Mouse (Mus musculus) forebrain, embryonic 14.5 days (tissue): ENCODE measurements around the gene Gsdma3. TPM values are rescaled to one million over a fixed set of nuclear protein-coding genes. Genes with fewer than 3 reads are reported as not detected.

Source experiments
- ATAC-seq: fragments of 200-750 bp; cut with Nextera tagmentation; 2 replicates; pipeline ENCODE4 v1.8.0; 2017; ENCODE audit warnings: mild to moderate bottlenecking, moderate library complexity
- DNase-seq: peaks from one replicate; pipeline ENCODE4 v3.0.0-alpha.2; 2015; ENCODE audit warnings: low spot score
- H3K27ac ChIP-seq: fragments of 300-500 bp; sonication (generic); 2 replicates; pipeline ENCODE4 v1.5.1; 2014; ENCODE audit warnings: low read depth, mild to moderate bottlenecking, control low read depth, low read length, moderate library complexity
- H3K27me3 ChIP-seq: fragments of 300-500 bp; sonication (generic); replicated peaks from 2 replicates; pipeline ENCODE4 v1.6.1; 2014; ENCODE audit warnings: low read length, control low read depth, mixed read lengths; ENCODE audit not compliant: control insufficient read depth, insufficient read depth
- H3K36me3 ChIP-seq: fragments of 300-500 bp; sonication (generic); 2 replicates; pipeline ENCODE4 v1.6.1; 2014; ENCODE audit warnings: low read length, control low read depth; ENCODE audit not compliant: control insufficient read depth, insufficient read depth
- H3K4me1 ChIP-seq: fragments of 300-500 bp; sonication (generic); 2 replicates; pipeline ENCODE4 v1.6.1; 2014; ENCODE audit warnings: antibody characterized with exemption, low read length, control low read depth; ENCODE audit not compliant: control insufficient read depth, insufficient read depth
- H3K4me2 ChIP-seq: fragments of 300-500 bp; sonication (generic); 2 replicates; pipeline ENCODE4 v1.6.1; 2014; ENCODE audit warnings: mild to moderate bottlenecking, control low read depth, low read length
- H3K4me3 ChIP-seq: fragments of 300-500 bp; sonication (generic); 2 replicates; pipeline ENCODE4 v1.5.1; 2014; ENCODE audit warnings: low read depth, low read length, control low read depth
- H3K9ac ChIP-seq: fragments of 300-500 bp; sonication (generic); 2 replicates; pipeline ENCODE4 v1.6.1; 2014; ENCODE audit warnings: mild to moderate bottlenecking, low read length, control low read depth, moderate library complexity
- H3K9me3 ChIP-seq: fragments of 300-500 bp; sonication (generic); replicated peaks from 2 replicates; pipeline ENCODE4 v1.6.1; 2016; ENCODE audit warnings: low read length, control low read depth, mixed read lengths; ENCODE audit not compliant: control insufficient read depth
- WGBS: fragments of 180-500 bp; shearing (Covaris S2); extraction: QIAGEN DNeasy Blood & Tissue Kit; methylation state at CpG from one replicate; pipeline ENCODE4 v1.1.7; 2014; 5-methylcytosine and 5-hydroxymethylcytosine counted together
- polyA plus RNA-seq: library from polyadenylated mRNA; unstranded; fragments of >200 nt; fragmentation: Nextera tagmentation; extraction: Ambion mirVana; gene quantifications from 2 replicates; pipeline ENCODE4 v1.2.1, GENCODE M21; 2014

Gsdma3 gene
- polyA plus RNA-seq, 1 experiment from 2014 or later, result not detected

- Histone ChIP-seq H3K9ac (no peak overlapping the region), H3K4me2 (no peak overlapping the region), H3K4me1 (peaks cover 18% of the 10 kb centered on the region), H3K27me3 (no peaks in the 10 kb centered on the region), H3K36me3 (no peaks in the 10 kb centered on the region), H3K4me3 (no peak overlapping the region), H3K9me3 (no peaks in the 10 kb centered on the region), H3K27ac (no peak overlapping the region)
- 73% methylated on average over 19 of the region's 19 CpGs for WGBS
- no peak for ATAC-seq
- DNase-seq, result no peak
Observed at GRCm38 (mm10) chr11:98590548-98591445, 35.4 kb upstream of the Gsdma3 start.

GRCm38 (mm10) chr11:98595021-98595420 is 31.1 kb upstream of the Gsdma3 start:
- ATAC-seq (no peak), DNase-seq (no peak)
- Histone ChIP-seq H3K9ac (no peak overlapping the region), H3K4me2 (no peak overlapping the region), H3K4me3 (no peak overlapping the region), H3K4me1 (no peaks in the 10 kb centered on the region), H3K9me3 (no peaks in the 10 kb centered on the region), H3K27me3 (no peaks in the 10 kb centered on the region), H3K36me3 (no peaks in the 10 kb centered on the region), H3K27ac (no peak overlapping the region)
- WGBS, result 84% methylated on average over 6 of the region's 6 CpGs

GRCm38 (mm10) chr11:98595473-98595872 is 30.7 kb upstream of the Gsdma3 start:
- no peak overlapping the region for H3K27ac ChIP-seq
- ATAC-seq (no peak), DNase-seq (no peak)
- H3K4me2 ChIP-seq, result no peak overlapping the region
- no peak overlapping the region for H3K9ac ChIP-seq
- 83% methylated on average over 10 of the region's 10 CpGs for WGBS
- H3K4me3 ChIP-seq, result no peak overlapping the region
- H3K4me1 ChIP-seq, result no peaks in the 10 kb centered on the region
- no peaks in the 10 kb centered on the region for H3K9me3 ChIP-seq
- H3K36me3 ChIP-seq, result no peaks in the 10 kb centered on the region
- no peaks in the 10 kb centered on the region for H3K27me3 ChIP-seq

- Histone ChIP-seq H3K27me3 (no peaks in the 10 kb centered on the region), H3K27ac (no peak overlapping the region), H3K4me2 (no peak overlapping the region), H3K4me3 (no peak overlapping the region), H3K4me1 (no peaks in the 10 kb centered on the region), H3K36me3 (no peaks in the 10 kb centered on the region), H3K9ac (no peak overlapping the region), H3K9me3 (no peaks in the 10 kb centered on the region)
- 82% methylated on average over 3 of the region's 3 CpGs for WGBS
- DNase-seq (no peak), ATAC-seq (no peak)
Observed at GRCm38 (mm10) chr11:98595955-98596354, 30.2 kb upstream of the Gsdma3 start.

- WGBS, result 39% methylated on average over 6 of the region's 6 CpGs
- ATAC-seq (no peak), DNase-seq (peak; percentile 52)
- Histone ChIP-seq H3K9ac (no peak overlapping the region), H3K27me3 (no peaks in the 10 kb centered on the region), H3K36me3 (no peaks in the 10 kb centered on the region), H3K9me3 (no peaks in the 10 kb centered on the region), H3K4me2 (no peak overlapping the region), H3K4me3 (no peak overlapping the region), H3K27ac (no peak overlapping the region), H3K4me1 (no peaks in the 10 kb centered on the region)
Observed at GRCm38 (mm10) chr11:98597363-98597762, 28.8 kb upstream of the Gsdma3 start.

- WGBS, result 86% methylated on average over 8 of the region's 8 CpGs
- Histone ChIP-seq H3K27ac (no peak within 1 kb of the TSS), H3K4me2 (peak within 1 kb of the TSS; percentile 24; the same call in 1 of the 2 replicates), H3K4me3 (no peak within 1 kb of the TSS), H3K9me3 (no peaks in the 10 kb centered on the region), H3K9ac (no peak within 1 kb of the TSS), H3K4me1 (no peaks in the 10 kb centered on the region), H3K36me3 (no peaks in the 10 kb centered on the region), H3K27me3 (no peaks in the 10 kb centered on the region)
- no peak for ATAC-seq
- no peak for DNase-seq
Observed at GRCm38 (mm10) chr11:98597991-98598390, 28.2 kb upstream of the Gsdma3 start, which contains the start of gene Lrrc3c. Gene Lrrc3c, plus strand, starts transcription at chr11:98598291.

GRCm38 (mm10) chr11:98598851-98599290 is 27.3 kb upstream of the Gsdma3 start:
- 54% methylated on average over 18 of the region's 18 CpGs for WGBS
- peak; percentile 22 for DNase-seq
- H3K4me1 ChIP-seq, result no peaks in the 10 kb centered on the region
- H3K36me3 ChIP-seq, result no peaks in the 10 kb centered on the region
- no peaks in the 10 kb centered on the region for H3K27me3 ChIP-seq
- H3K9ac ChIP-seq, result no peak overlapping the region
- H3K4me3 ChIP-seq, result no peak overlapping the region
- H3K27ac ChIP-seq, result no peak overlapping the region
- H3K9me3 ChIP-seq, result no peaks in the 10 kb centered on the region
- peak overlapping the region; percentile 24; the same call in 1 of the 2 replicates for H3K4me2 ChIP-seq
- ATAC-seq, result no peak

GRCm38 (mm10) chr11:98599291-98599690 is 26.9 kb upstream of the Gsdma3 start:
- DNase-seq (no peak), ATAC-seq (no peak)
- WGBS, result 45% methylated on average over 18 of the region's 18 CpGs
- no peak overlapping the region for H3K9ac ChIP-seq
- H3K27me3 ChIP-seq, result no peaks in the 10 kb centered on the region
- no peak overlapping the region for H3K4me3 ChIP-seq
- peak overlapping the region; percentile 24; the same call in 1 of the 2 replicates for H3K4me2 ChIP-seq
- H3K36me3 ChIP-seq, result no peaks in the 10 kb centered on the region
- H3K4me1 ChIP-seq, result no peaks in the 10 kb centered on the region
- H3K27ac ChIP-seq, result no peak overlapping the region
- no peaks in the 10 kb centered on the region for H3K9me3 ChIP-seq

- no peaks in the 10 kb centered on the region for H3K36me3 ChIP-seq
- ATAC-seq (no peak), DNase-seq (no peak)
- peak overlapping the region; percentile 35 for H3K4me2 ChIP-seq
- no peaks in the 10 kb centered on the region for H3K27me3 ChIP-seq
- no peak overlapping the region for H3K27ac ChIP-seq
- WGBS, result under 1% methylated on average over 19 of the region's 20 CpGs
- no peaks in the 10 kb centered on the region for H3K9me3 ChIP-seq
- no peak overlapping the region for H3K9ac ChIP-seq
- no peaks in the 10 kb centered on the region for H3K4me1 ChIP-seq
- peak overlapping the region; percentile 13; the same call in 1 of the 2 replicates for H3K4me3 ChIP-seq
Observed at GRCm38 (mm10) chr11:98602090-98602690, 24.0 kb upstream of the Gsdma3 start.
